Mouse (Mus musculus): Measurements from ENCODE around the gene Gpr161.

Gpr161 gene

DNA sequence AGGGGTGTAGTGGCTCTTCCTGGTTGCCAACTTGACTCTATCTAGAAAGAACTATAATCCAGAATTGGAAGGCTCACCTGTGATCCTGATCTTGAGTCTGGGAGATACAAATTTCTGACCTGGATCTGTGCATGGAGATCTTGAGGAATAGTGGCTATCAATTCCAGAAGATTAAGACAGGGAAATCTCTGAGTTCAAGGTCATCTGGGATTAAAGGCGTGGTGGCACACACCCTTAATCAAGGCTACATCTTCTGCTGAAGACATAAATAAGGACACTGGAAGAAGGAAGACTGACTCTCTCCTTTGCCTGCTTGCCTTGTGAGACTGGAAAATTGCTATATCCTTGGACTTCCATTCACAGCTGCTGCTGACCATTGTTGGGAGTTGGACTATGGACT is at the start of gene Gpr161:
Gene Gpr161 (plus strand): TSS at position 301 of the 400 bp plus-strand sequence.
- DNase-seq (ENCODE audit: low read depth): no peak

DNA sequence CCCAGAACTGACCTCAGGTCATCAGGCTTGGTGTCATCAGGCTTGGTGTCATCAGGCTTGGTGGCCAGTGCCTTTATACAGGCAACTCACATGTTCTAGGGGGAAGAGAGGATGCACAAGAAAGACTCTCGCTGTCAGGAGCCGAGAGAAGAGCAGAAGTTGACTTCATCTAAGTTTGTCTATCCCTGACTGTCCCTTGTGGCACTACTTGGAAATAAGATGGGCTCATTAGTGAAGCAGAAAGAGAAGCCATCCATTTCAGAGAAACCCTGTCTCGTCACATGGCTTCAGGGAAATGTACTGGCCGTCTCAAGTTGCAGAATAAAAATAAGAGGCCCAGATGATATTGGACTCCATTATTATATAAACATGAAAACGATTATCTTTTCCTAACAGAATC is 49.0 kb upstream of the Gpr161 start:
- no peak for DNase-seq (ENCODE audit: low read depth)

DNA sequence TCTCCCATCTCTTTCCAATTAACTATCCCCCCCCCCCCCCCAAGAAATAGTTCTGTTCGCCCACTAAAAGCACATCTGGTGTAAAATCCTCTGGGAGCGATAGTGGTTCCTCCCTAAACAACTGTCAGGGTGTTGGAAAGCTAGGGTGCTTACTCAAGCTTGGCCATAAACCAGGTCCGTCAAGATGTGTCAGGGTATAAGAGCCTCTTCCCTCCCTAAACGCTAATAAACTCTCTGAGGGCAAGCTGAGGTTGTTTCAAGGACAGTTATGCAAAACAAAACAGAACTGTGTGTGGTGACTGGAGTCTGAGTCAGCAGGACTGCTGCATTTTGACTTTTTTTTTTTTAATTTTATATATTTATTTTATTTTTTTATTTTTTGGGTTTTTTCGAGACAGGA is 48.5 kb upstream of the Gpr161 start:
- DNase-seq (ENCODE audit: low read depth): no peak

DNA sequence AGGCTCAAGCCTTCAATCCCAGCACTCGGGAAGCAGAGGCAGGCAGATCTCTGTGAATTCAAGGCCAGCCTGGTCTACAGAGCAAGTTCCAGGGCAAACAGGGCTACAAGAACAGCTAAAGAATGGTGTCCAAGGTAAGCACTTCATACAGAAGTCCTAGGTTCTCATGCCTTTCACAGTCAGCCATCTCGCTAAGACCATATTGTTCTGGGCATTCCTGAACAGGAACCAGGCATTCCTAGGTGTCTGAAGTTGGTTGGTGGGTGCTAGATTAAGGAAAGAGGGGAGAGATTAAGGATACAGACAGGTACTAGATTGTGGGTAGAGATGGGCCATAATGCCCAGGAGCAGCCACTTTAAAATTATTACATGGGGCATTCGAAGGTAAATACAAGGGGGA is 47.8 kb upstream of the Gpr161 start:
- DNase-seq (ENCODE audit: low read depth): no peak

DNA sequence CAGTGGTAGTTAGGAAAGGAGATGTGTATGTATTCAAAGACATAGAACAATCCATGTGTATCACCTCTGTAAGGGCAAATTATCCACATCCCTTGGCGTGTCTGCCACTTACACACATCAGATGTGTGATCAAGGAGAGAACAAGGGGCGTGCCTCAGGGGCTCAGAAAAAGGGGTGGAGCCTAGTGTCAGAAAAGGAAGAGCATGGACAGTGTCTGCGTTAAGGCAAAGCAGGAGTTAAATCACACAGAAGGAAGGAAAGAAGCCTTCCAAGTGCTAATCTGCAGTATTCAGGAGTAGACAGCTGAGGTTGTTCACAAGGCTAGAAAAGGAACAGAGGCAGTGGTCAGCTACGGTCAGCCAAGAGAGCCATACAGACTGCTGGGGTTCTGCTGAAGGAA is 46.7 kb upstream of the Gpr161 start:
- no peak for DNase-seq (ENCODE audit: low read depth)

DNA sequence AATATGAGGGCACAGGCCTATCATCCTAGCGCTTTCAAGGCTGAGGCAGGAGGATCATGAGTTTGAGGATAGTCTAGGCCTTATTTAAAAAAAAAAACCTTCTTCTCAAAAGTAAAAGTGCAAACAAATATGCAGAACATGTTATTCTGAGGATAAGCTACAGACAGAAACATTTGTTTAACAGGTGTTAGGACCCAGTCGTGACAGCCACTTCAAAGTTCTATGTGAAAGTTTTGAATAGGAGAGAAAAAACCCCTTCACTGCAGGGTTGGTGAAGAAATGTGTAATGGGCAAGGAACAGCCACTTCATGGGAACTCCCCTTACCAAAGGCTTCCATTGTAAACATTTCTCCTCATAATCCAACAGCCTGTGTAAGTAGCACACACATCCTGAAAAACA is 45.0 kb upstream of the Gpr161 start:
- DNase-seq (ENCODE audit: low read depth): no peak

DNA sequence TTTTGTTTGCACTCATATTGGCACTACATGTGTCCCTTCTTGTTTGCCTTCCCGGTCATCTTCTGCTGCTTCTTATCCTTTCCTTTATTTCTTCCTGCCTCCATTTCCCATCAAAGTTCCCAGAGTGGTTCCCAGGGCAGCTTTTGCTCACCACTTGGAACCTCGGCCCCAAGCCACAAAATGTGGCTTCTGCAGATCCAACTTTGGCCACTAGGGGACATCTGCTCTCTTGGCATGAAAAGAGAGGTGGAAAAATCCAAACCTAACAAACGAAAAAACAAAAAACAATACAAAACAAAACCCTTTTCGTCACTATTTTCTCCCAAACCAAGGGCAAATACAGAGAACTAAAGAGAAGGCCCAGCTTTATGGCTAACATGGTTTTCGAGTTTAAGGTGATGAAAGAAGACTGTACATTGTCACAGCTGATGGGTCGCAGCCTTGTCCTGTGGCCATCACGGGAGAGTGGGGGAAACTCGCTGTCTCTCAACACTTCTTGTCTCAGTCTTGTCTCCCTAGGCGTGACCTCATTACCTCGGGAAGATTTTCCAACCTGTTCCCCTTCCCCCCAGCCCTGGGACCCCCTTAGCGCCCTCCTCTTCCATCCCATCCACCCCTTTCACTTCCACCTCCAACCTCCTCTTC is 43.4 kb upstream of the Gpr161 start:
- peak; percentile 40 for DNase-seq (ENCODE audit: low read depth)

DNA sequence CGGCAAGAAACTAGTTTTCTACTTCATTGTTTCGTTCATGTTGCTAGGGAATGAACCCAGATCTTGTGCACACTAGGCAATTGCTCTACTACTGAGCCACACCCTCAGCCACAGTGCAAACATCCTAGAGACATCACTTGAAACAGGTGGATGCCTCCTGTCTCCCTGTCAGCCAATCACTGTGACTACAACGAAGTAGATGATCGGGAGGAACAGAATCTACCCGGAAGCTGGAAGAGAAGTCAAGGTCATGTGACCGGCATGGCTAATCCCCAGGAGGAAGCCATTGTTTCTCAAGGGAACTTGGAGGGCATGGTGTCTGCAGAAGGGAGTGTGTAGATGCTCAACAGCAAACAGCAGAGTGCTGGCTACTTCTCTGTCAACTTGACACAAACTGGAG is 20.6 kb upstream of the Gpr161 start:
- no peak for DNase-seq (ENCODE audit: low read depth)

DNA sequence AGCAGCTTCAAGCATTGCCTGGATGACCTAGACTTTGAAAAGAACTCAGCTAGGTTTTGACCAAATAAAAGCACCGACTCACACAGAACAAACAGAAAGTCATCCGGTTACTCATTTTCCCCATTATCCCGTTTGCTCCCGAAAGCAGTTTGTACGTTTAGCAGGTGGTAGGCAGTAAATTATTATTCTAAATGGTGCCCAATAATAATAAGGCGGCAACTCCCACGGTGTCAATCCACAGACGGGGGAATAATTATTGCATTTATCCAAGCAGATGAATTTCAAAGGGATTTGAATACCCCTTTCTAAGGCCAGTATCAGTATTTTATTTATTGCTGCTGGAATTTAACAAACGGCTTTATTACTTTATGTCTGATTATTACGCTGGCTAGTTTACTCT is 14.8 kb upstream of the Gpr161 start:
- DNase-seq (ENCODE audit: low read depth): no peak

DNA sequence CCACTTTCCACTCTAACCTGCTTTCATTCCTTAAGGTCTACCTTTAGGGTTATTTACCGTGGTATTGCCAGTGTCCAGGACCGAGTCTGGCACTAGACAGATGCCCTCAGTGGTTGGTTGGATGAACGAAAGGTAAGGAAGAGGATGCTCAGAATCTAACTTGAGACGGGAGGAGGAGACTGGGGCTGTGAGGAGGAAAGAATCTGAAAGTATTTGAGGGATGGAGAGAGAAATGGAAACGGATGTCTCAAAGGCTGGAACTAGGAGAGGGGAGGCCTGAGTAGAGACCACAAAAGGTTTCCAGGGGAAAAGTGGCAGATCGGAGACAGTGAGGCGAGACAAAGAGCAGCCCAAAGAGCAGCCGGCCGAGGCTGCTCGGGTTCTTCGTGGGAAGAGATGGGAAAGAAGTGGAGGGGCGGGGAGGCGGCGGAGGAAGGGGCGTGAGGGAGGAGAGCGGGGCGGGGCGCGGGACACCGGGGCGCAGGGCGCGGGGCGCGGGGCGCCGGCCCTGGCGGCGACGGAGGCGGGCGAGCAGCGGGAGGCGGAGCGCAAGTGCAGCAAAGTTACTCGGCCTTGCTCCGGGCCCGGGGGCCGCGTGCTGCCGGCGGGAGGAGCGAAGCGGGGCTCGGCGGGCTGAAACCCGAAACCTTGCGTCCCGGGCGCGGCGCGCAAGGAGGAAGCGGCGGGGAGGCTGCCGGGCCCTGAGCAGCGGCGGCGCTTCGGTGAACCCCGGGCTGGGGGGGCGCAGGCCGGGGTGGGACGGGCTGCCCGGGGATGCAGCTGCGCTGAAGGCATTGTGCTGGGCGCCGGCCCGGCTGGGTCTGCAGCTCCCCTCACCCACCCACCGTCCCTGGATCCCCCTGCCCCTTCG is 14.0 kb upstream of the Gpr161 start:
- no peak for DNase-seq (ENCODE audit: low read depth)

DNA sequence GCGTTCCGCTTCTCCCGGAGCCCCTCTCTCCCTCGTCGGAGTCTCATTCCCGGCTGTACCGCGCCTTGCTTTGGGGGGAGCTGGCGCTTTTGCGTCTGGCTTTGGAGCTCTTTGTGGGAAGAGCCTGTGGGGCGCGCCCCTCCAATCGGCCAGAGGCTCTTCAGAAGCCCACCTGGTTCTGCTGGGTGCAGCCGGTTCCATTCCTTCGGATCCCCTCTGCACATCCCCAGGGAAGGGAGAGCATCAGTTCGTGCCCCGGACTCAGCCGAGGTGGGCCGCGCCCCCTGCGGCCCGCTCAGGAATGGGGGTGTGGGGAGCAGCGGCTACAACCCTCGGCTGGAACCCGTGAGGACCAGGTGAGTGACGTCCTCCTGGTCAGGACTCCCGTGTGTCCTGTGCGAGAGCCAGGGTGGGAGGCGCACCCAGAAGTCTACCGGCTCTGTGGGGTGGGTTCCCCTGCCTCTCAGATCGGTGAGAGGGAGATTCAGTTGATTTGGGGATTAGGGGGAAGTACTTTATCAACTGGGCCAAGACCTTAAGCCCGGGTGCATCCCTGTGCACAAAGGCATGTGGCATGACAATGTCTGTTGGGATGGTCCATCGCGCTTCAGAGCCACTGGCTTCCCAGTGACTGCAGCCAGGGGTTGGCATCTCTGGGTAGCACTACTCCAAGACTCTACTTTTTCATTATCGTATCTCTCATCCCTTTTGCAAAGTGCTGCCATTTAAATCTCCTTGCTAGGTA is 13.2 kb upstream of the Gpr161 start:
- no peak for DNase-seq (ENCODE audit: low read depth)

DNA sequence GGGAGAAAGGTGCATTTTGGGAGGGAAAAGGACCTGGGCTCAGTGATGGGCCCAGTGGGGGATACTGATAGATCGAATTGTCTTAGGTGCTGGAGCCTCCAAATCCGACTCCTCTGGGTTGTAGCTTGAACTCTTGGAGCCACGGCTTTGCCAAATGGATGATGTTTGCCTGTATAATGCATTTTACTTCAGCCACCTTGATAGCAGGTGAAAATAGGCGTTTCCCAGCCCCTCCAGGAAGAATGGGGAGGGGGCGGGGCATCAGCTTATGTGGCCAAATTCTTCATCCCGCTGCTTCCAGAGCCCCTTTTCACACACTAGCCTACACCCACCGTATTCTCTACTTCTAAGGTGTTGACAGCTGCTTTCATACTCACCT is 12.6 kb upstream of the Gpr161 start:
- no peak for DNase-seq (ENCODE audit: low read depth)

DNA sequence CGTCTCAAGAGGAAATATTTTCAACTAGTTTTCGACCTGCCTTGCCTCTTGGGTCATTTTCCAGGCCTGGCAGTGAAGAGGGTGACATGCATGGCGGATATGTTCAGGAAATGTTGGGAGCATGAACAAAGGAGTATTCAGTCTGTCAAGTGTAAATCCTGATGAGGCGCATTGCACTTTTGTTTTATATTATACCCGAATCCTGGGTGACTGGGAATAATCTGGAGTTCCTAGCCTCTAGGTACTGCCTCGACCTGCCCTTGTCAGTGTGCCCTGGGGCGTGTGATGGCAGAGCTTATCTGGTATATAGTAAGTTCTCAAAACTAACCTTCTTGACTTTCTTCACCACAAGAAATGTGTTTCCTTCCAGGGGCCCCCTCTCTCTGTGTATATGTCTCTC is 11.5 kb upstream of the Gpr161 start:
- DNase-seq (ENCODE audit: low read depth): no peak

DNA sequence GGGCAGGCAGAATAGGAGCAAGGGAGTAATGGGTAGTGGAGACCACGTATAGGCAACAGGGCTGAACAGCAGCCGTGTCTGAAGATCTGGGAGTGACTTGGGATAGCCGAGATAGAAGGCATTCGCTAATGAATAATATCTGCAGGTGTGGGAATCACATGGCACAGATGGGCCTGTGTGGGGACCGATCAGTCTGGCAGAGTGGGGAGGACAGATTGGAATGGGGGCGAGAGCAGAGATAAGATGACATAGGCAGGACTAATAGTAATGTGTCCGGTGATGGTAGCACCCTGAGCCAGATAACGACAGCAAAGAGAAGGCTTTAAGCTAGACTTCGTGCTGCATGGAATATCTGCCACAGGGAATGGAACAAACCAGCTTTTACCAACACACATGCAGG is 7.4 kb upstream of the Gpr161 start:
- DNase-seq (ENCODE audit: low read depth): no peak

DNA sequence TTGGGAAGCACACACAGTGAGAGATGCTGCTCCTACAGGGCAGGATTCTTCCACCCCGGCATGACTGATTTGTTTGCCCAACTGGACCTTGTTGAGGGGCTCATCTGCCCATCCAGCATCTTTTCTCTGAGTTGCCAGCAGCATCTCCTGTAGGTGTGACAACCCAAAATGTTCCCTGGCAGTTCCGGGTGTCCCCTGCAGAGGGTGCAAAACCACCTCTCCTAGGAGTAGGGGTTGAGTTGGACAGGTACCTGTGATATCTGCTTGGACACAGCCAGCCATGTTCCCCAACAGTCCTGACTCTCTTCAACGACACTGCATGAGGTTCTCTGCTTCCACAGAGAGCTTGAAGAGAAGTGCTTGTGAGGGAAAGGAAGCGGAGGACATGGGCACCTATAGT is 5.8 kb upstream of the Gpr161 start:
- no peak for DNase-seq (ENCODE audit: low read depth)

DNA sequence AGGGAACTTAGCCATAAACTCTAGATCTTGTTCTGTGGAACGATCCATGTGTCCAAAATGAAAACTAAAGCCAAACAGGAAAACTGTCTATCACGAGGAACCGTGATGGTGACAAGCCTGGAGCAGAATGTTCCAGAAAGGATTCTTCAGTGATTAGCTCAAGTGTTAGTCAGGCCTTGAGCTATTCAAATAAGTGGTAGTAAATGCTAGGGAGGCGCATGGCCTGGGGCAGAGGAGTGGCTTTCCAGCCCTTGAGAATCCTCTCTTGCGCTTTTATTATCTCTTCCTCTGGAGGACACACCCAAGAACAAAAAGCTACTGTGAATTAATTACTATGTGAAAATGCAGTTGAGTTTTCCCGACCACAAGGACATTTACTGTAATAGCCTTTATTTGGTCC is 4.0 kb upstream of the Gpr161 start:
- no peak for DNase-seq (ENCODE audit: low read depth)

DNA sequence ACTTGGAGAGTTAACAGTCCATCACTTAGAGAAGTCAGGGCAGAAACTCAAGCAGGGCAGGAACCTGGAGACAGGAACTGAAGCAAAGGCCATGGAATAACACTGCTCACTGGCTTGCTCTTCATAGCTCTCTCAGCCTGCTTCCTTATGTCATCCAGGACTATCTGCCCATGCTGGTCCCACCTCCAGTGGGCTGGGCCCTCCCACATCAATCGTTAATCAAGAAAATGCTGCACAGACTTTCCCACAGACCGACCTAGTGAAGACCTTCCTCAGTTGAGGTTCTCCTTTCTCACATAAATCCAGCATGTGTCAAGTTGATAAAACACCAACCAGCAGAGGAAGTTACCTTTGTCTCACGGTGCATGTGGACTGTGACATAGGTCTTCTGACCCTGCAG is 5.5 kb downstream of the Gpr161 start:
- no peak for DNase-seq (ENCODE audit: low read depth)

DNA sequence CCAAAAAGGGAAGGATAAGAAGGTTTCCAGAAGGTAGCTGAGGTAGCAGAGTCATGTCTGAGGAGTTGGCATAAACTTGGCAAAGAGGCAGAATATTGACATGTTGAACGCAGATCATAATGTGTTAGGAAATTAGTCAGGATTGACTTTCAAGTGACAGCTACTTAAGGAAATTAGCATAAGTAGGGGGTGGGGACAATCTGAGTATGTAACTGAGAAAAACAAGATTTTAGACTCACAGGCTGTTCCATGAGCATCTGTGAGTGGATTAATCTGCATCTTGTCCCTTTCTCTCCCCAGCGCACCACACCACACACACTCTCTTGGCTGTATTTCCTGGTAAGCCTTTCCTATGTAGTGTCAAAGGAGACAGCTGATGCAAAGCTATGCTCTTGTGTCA is 6.0 kb downstream of the Gpr161 start:
- DNase-seq (ENCODE audit: low read depth): no peak

DNA sequence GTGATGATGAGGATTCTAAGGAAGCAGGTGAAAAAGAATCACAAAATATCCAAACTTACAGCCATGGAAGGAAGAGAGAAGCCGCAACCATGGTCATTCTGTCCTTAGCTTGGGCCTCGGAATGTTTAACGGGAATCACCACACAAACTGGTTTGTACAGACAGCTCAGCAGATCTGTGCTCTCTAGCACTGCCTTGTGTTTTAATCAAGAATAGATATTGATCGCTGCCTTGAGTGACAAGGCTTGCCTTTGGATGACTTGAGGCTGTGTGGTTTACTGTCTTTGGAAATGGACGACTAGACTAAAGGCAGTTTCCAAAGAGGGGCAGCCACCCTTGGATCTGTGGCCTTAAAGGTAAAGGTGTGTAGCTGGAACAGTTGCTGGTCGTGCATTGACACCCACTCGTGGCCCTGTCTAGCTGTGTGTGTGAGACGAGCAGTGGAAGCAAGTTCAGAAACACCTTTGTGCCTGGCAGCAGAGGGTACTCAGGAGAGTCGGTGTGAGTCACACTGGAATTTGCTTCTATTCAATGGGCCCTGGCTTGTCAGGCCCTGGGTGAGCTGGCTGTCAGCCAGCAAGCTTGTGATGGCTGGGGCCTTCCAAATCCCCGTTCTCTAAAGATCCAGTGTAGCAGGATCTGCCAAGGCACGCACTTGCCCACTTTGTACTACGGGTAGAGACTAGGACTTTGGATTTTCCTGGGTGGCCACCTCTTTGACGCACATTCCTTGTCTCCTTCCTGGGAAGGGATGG is 7.0 kb downstream of the Gpr161 start:
- DNase-seq (ENCODE audit: low read depth): peak; percentile 55

DNA sequence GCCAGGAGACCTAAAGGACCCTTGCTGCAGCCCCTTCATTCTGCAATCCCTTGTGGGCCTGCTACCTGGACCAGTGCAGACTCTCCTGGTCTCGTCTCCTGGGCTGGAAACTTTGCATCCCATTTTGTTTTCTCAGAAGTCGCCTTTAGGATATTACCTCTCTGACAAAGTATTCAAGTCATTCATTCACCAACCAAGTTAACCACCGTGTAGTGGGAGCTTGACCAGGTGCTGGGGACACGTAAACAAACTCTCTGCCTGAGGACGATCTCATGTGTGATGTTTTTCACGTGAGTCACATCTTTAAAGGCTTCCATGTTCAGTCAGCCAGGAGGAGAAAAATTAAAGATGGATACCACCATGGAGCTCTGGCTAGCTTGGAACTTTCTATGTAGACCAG is 7.6 kb downstream of the Gpr161 start:
- DNase-seq (ENCODE audit: low read depth): no peak

DNA sequence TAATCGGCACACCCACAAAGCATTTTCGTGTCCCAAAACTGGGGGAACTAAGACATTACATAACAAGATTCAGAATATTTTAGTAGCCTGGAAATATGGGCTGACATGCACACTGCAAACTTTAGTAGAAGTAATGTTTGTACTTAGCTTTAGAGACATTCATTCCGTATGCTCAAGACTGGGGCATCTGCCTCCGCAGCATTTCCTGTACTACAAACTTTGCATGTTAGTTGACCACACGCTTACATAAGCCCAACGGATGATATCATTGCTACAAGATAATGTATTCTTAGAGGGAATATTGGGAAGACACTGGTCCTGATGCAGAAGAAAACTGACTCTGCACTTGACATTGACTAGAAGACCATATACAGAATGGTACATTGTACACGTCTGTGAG is 8.8 kb downstream of the Gpr161 start:
- DNase-seq (ENCODE audit: low read depth): no peak

DNA sequence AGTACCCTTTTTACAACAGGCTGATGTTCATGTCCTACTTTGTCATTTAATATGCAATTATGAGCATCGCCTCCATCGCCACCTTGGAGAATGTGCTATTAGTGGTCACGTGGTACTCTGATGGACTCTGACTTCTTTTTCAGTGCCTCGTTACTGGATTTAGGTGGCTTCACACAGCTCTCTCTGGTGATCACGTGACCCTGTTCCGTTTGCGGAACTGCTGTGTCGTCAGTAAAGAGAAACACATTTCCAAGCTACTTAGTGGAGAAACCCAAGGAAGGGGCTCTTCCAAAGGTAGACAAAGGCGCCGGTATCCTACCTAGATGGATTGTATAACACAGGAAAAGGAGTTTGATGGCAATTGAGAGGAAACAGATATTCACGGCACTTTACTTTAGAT is 12.6 kb downstream of the Gpr161 start:
- DNase-seq (ENCODE audit: low read depth): no peak

All from fibroblast of lung, adult 2 months (primary cell).